Mouse (Mus musculus) embryonic facial prominence, embryonic 15.5 days (tissue): ENCODE data around the gene Enah. TPM values are rescaled to one million over a fixed set of nuclear protein-coding genes. Genes with fewer than 3 reads are reported as not detected.
A peak's percentile ranks its signal among the peaks of the same experiment; 100 is the strongest.

Experiments used
- ATAC-seq: fragments of 200-750 bp; cut with Nextera tagmentation; 2 replicates; pipeline ENCODE4 v1.8.0; 2017; ENCODE audit warnings: low read depth, moderate TSS enrichment; ENCODE audit not compliant: insufficient number of reproducible peaks, low FRiP score, low TSS enrichment
- H3K27ac ChIP-seq: fragments of 300-500 bp; sonication (generic); replicated peaks from 2 replicates; pipeline ENCODE4 v1.5.1; 2015; ENCODE audit warnings: mild to moderate bottlenecking, inconsistent platforms
- H3K27me3 ChIP-seq: fragments of 300-500 bp; sonication (generic); 2 replicates; pipeline ENCODE4 v1.6.1; 2015; ENCODE audit warnings: inconsistent platforms
- H3K36me3 ChIP-seq: fragments of 300-500 bp; sonication (generic); 2 replicates; pipeline ENCODE4 v1.6.1; 2015; ENCODE audit warnings: mild to moderate bottlenecking, inconsistent platforms
- H3K4me1 ChIP-seq: fragments of 300-500 bp; sonication (generic); 2 replicates; pipeline ENCODE4 v1.6.1; 2015; ENCODE audit warnings: inconsistent platforms
- H3K4me2 ChIP-seq: fragments of 300-500 bp; sonication (generic); replicated peaks from 2 replicates; pipeline ENCODE4 v1.6.1; 2015; ENCODE audit warnings: mild to moderate bottlenecking, inconsistent platforms
- H3K4me3 ChIP-seq: fragments of 300-500 bp; sonication (generic); replicated peaks from 2 replicates; pipeline ENCODE4 v1.5.1; 2015; ENCODE audit warnings: mild to moderate bottlenecking, inconsistent platforms
- H3K9ac ChIP-seq: fragments of 300-500 bp; sonication (generic); 2 replicates; pipeline ENCODE4 v1.6.1; 2015; ENCODE audit warnings: inconsistent platforms
- H3K9me3 ChIP-seq: fragments of 300-500 bp; sonication (generic); replicated peaks from 2 replicates; pipeline ENCODE4 v1.6.1; 2016; ENCODE audit warnings: inconsistent platforms
- WGBS: fragments of 180-500 bp; shearing (Covaris S2); methylation state at CpG from one replicate; pipeline ENCODE4 v1.1.7; 2015; 5-methylcytosine and 5-hydroxymethylcytosine counted together
- polyA plus RNA-seq: library from polyadenylated mRNA; unstranded; fragments of >200 nt; fragmentation: Nextera tagmentation; extraction: Ambion mirVana; gene quantifications from 2 replicates; pipeline ENCODE4 v1.2.1, GENCODE M21; 2015

Enah gene
- polyA plus RNA-seq, 1 experiment from 2014 or later = 23.3 TPM

DNA sequence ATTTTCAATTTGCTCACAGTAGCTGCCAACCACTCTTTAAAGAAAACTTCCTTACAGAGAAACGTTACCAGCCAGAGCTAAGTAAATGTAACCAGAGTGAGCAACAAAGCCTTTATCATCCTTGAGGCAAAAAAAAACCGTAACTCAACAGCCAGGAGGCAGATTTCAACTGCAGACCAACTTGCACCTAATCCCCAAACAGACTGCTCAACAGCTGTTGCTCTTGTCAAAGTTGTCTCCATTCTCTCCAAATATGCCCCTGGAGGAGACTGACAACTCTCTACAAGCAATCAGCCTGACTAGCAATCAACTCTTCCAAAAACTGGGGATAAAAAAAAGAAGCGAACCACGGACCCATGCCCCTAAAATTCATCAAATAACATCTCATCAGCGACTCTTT, 26.2 kb downstream of the Enah start:
- WGBS = 43% methylated on average over 5 of the region's 5 CpGs

GRCm38 (mm10) chr1:181988367-181988766, 31.4 kb downstream of the Enah start:
- H3K36me3 ChIP-seq = no peaks in the 10 kb centered on the region
- H3K9me3 ChIP-seq = no peaks in the 10 kb centered on the region
- no peak overlapping the region for H3K4me3 ChIP-seq
- 54% methylated on average over 2 of the region's 2 CpGs for WGBS
- 0 out of 2 replicates have a peak overlapping the region, but pooled peaks have one; percentile 34 for H3K27ac ChIP-seq
- ATAC-seq = no peak
- peaks cover 15% of the 10 kb centered on the region; the same call in 1 of the 2 replicates for H3K4me1 ChIP-seq
- H3K4me2 ChIP-seq = no peak overlapping the region
- H3K9ac ChIP-seq = no peak overlapping the region
- H3K27me3 ChIP-seq = no peaks in the 10 kb centered on the region

More for the DNA sequence above, 26.2 kb downstream of the Enah start:
- no peaks in the 10 kb centered on the region for H3K9me3 ChIP-seq
- H3K4me2 ChIP-seq = no peak overlapping the region
- H3K9ac ChIP-seq = no peak overlapping the region
- H3K36me3 ChIP-seq = no peaks in the 10 kb centered on the region
- H3K27ac ChIP-seq = no peak overlapping the region
- H3K27me3 ChIP-seq = no peaks in the 10 kb centered on the region
- H3K4me3 ChIP-seq = no peak overlapping the region
- H3K4me1 ChIP-seq = peaks cover 24% of the 10 kb centered on the region
- no peak for ATAC-seq

DNA sequence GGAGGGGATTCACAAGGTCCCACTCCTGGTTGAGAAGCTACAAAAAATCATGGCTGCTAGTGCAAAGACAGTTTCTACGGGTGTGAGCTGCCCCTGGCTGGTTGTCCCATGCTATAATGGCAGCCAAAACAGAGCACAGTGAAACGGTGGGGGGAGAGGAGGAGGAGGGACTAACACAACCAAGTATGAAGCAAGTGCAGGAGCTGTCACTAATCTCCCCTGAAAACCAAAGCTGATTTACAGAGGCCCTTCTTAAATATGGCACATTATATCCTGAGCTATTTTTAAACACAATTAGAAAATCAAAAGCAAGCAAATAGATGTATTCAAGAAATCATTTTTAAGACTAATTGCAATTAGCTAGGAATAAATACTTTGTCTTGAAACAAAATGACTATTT, 32.6 kb downstream of the Enah start:
- peak overlapping the region; percentile 58 for H3K27ac ChIP-seq
- ATAC-seq = no peak

GRCm38 (mm10) chr1:181985880-181986279, 33.9 kb downstream of the Enah start:
- no peaks in the 10 kb centered on the region for H3K36me3 ChIP-seq
- H3K4me1 ChIP-seq = peaks cover 15% of the 10 kb centered on the region; the same call in 1 of the 2 replicates
- no peak overlapping the region for H3K4me2 ChIP-seq
- H3K9me3 ChIP-seq = no peaks in the 10 kb centered on the region
- 64% methylated on average over 1 of the region's 1 CpGs for WGBS
- H3K27ac ChIP-seq = no peak overlapping the region
- H3K4me3 ChIP-seq = no peak overlapping the region
- H3K9ac ChIP-seq = no peak overlapping the region
- H3K27me3 ChIP-seq = no peaks in the 10 kb centered on the region
- no peak for ATAC-seq

More for the DNA sequence above, 32.6 kb downstream of the Enah start:
- peaks cover 15% of the 10 kb centered on the region; the same call in 1 of the 2 replicates for H3K4me1 ChIP-seq
- H3K27me3 ChIP-seq = no peaks in the 10 kb centered on the region
- H3K9ac ChIP-seq = no peak overlapping the region
- H3K4me2 ChIP-seq = no peak overlapping the region
- H3K4me3 ChIP-seq = no peak overlapping the region
- H3K9me3 ChIP-seq = no peaks in the 10 kb centered on the region
- no peaks in the 10 kb centered on the region for H3K36me3 ChIP-seq
- WGBS = 56% methylated on average over 2 of the region's 2 CpGs

DNA sequence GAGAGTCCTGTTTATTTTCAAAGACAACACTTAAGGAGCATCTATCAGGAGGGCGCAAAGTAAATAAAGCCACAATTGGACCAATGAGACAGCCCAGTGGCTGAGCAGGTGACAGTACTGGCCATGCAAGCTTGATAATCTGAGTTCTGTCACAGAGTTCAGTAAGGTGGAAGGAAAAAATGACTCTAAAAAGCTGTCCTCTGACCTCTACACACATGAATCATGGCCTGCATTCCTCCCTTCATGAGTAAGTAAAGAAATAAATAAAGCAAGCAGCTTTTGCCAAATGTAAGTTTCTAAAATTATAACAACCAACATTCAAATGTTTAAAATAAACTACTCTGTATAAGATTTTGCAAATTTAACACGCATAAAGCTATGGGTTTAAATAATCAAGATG, 35.0 kb downstream of the Enah start:
- Histone ChIP-seq H3K27ac (no peak overlapping the region), H3K4me3 (no peak overlapping the region), H3K9me3 (no peaks in the 10 kb centered on the region), H3K27me3 (no peaks in the 10 kb centered on the region), H3K9ac (no peak overlapping the region), H3K36me3 (no peaks in the 10 kb centered on the region), H3K4me1 (peaks cover 15% of the 10 kb centered on the region; the same call in 1 of the 2 replicates), H3K4me2 (no peak overlapping the region)
- 90% methylated on average over 2 of the region's 2 CpGs for WGBS
- no peak for ATAC-seq

DNA sequence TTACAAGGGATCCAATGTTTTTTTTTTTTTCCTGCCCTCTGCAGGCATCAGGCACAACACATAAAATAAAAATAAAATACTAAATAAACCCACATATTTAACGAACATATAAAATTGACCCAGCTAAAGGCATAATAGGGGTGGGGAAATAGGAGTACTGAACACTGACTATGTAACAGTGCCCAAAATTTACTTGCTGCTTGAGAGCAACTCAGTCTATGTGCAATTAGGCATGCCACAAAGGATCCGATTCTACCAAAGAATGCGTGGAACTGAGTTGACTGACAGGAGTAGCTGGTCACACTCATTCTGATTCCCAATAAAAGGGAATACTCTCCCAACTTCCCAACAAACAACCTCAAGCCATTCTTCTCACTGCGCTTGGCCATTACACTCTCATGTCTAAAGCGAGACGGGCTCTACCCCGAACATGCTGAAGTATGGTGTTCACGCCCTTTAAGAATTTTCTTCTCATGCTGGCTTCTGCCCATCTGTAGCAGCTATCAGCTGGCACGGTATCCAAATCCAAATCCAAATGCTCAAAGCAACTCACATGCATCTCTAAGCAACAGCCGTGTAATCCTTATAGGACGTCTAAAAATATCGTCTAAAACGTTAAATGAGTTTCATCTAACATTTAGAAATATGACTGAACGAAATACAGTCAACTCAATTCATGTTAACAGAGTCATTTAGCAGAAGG, 39.6 kb downstream of the Enah start:
- no peak overlapping the region for H3K4me3 ChIP-seq
- no peaks in the 10 kb centered on the region for H3K27me3 ChIP-seq
- no peak overlapping the region for H3K9ac ChIP-seq
- H3K4me2 ChIP-seq = no peak overlapping the region
- H3K27ac ChIP-seq = no peak overlapping the region
- H3K4me1 ChIP-seq = peaks cover 8% of the 10 kb centered on the region
- ATAC-seq = no peak
- no peaks in the 10 kb centered on the region for H3K9me3 ChIP-seq
- H3K36me3 ChIP-seq = no peaks in the 10 kb centered on the region
- 80% methylated on average over 14 of the region's 14 CpGs for WGBS

DNA sequence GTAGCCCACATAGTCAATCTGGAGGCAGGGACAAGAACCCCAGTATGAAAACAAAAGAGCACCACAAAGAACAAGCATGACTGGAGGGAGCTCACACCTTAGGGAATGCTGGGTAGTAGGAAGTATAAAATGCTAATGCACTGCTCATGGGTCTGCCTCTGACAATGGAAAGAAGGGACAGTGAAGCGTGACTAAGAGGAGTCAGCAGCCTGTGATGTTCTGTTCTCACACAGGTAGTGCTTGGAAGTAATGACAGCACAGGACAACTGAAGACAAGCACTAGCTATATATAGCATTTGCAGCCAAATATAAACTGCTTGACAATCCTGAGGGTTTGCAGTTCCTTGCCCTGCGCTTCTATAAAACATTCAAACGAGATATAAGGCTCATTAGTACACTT, 44.3 kb downstream of the Enah start:
- H3K27ac ChIP-seq = no peak overlapping the region
- no peak for ATAC-seq

GRCm38 (mm10) chr1:181974897-181975296, 44.9 kb downstream of the Enah start:
- no peak for ATAC-seq
- H3K4me3 ChIP-seq = no peak overlapping the region
- H3K27ac ChIP-seq = no peak overlapping the region
- no peaks in the 10 kb centered on the region for H3K27me3 ChIP-seq
- H3K4me2 ChIP-seq = no peak overlapping the region
- peaks cover 16% of the 10 kb centered on the region for H3K4me1 ChIP-seq
- no peak overlapping the region for H3K9ac ChIP-seq
- H3K36me3 ChIP-seq = no peaks in the 10 kb centered on the region
- no peaks in the 10 kb centered on the region for H3K9me3 ChIP-seq

More for the DNA sequence above, 44.3 kb downstream of the Enah start:
- H3K36me3 ChIP-seq = no peaks in the 10 kb centered on the region
- no peaks in the 10 kb centered on the region for H3K27me3 ChIP-seq
- no peaks in the 10 kb centered on the region for H3K9me3 ChIP-seq
- H3K4me3 ChIP-seq = no peak overlapping the region
- no peak overlapping the region for H3K9ac ChIP-seq
- 76% methylated on average over 3 of the region's 3 CpGs for WGBS
- no peak overlapping the region for H3K4me2 ChIP-seq
- peaks cover 16% of the 10 kb centered on the region for H3K4me1 ChIP-seq

GRCm38 (mm10) chr1:181965277-181965676, 54.5 kb downstream of the Enah start:
- Histone ChIP-seq H3K27ac (no peak overlapping the region), H3K9ac (no peak overlapping the region), H3K4me3 (no peak overlapping the region), H3K27me3 (no peaks in the 10 kb centered on the region), H3K36me3 (no peaks in the 10 kb centered on the region), H3K4me2 (no peak overlapping the region), H3K9me3 (no peaks in the 10 kb centered on the region), H3K4me1 (peaks cover 13% of the 10 kb centered on the region; the same call in 1 of the 2 replicates)
- WGBS = 92% methylated on average over 1 of the region's 1 CpGs
- no peak for ATAC-seq

- Histone ChIP-seq H3K27ac (no peak overlapping the region), H3K36me3 (no peaks in the 10 kb centered on the region)
Measured at GRCm38 (mm10) chr1:181963827-181964226, 56.0 kb downstream of the Enah start.

GRCm38 (mm10) chr1:181963351-181963750, 56.4 kb downstream of the Enah start:
- Histone ChIP-seq H3K27ac (no peak overlapping the region), H3K9ac (no peak overlapping the region), H3K36me3 (no peaks in the 10 kb centered on the region), H3K4me1 (peaks cover 8% of the 10 kb centered on the region; the same call in 1 of the 2 replicates), H3K27me3 (no peaks in the 10 kb centered on the region), H3K9me3 (no peaks in the 10 kb centered on the region), H3K4me3 (no peak overlapping the region), H3K4me2 (no peak overlapping the region)
- 83% methylated on average over 4 of the region's 4 CpGs for WGBS
- no peak for ATAC-seq

More at GRCm38 (mm10) chr1:181963827-181964226, 56.0 kb downstream of the Enah start:
- no peak overlapping the region for H3K4me2 ChIP-seq
- H3K4me3 ChIP-seq = no peak overlapping the region
- peaks cover 12% of the 10 kb centered on the region; the same call in 1 of the 2 replicates for H3K4me1 ChIP-seq
- no peak for ATAC-seq
- no peak overlapping the region for H3K9ac ChIP-seq
- no peaks in the 10 kb centered on the region for H3K9me3 ChIP-seq
- 84% methylated on average over 3 of the region's 3 CpGs for WGBS
- no peaks in the 10 kb centered on the region for H3K27me3 ChIP-seq

DNA sequence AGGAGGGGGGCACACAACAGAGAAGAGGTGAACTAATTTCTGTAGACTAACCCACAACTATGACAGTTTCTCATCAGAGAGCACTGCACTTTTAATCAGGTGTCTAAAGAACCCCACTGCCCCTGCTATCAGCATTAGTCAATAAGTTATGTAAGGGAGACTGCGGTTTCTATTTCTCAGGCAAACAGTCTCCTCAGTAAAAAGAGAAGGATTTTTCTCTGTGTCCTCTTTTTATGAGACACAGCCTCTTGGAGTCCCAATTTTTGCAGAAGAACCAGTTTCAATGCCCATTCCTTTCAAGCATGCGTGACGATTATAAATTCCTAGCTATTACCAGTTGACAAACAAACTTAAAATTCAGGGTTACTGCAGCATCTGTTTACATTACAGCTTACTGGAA, 59.4 kb downstream of the Enah start:
- WGBS = 71% methylated on average over 3 of the region's 3 CpGs
- no peaks in the 10 kb centered on the region for H3K27me3 ChIP-seq
- no peak overlapping the region for H3K27ac ChIP-seq
- H3K4me3 ChIP-seq = no peak overlapping the region
- H3K4me2 ChIP-seq = no peak overlapping the region
- H3K9me3 ChIP-seq = no peaks in the 10 kb centered on the region
- H3K4me1 ChIP-seq = no peaks in the 10 kb centered on the region
- H3K36me3 ChIP-seq = no peaks in the 10 kb centered on the region; the same call in 1 of the 2 replicates
- ATAC-seq = no peak
- no peak overlapping the region for H3K9ac ChIP-seq
